Mouse (Mus musculus) neural tube, embryonic 14.5 days (tissue): ENCODE measurements around the gene Plekho1. TPM values are rescaled to one million over a fixed set of nuclear protein-coding genes. Genes with fewer than 3 reads are reported as not detected.
"Not testable (repeated sequence)": the region's sequence is repeated elsewhere in the genome, so short reads cannot be mapped to it uniquely, and the experiment has no call there.

Experiments used
- ATAC-seq: fragments of 200-750 bp; cut with Nextera tagmentation; 2 replicates; pipeline ENCODE4 v1.8.0; 2017; ENCODE audit warnings: low read depth, mild to moderate bottlenecking, moderate TSS enrichment, moderate library complexity
- H3K27ac ChIP-seq: fragments of 300-500 bp; sonication (generic); 2 replicates; pipeline ENCODE4 v1.5.1; 2014; ENCODE audit warnings: low read depth, mild to moderate bottlenecking, control low read depth, low read length, moderate library complexity, mixed read lengths
- H3K27me3 ChIP-seq: fragments of 300-500 bp; sonication (generic); 2 replicates; pipeline ENCODE4 v1.6.1; 2014; ENCODE audit warnings: low read length; ENCODE audit not compliant: control insufficient read depth, insufficient read depth
- H3K36me3 ChIP-seq: fragments of 300-500 bp; sonication (generic); 2 replicates; pipeline ENCODE4 v1.6.1; 2014; ENCODE audit warnings: low read length, mixed read lengths; ENCODE audit not compliant: control insufficient read depth, insufficient read depth
- H3K4me1 ChIP-seq: fragments of 300-500 bp; sonication (generic); 2 replicates; pipeline ENCODE4 v1.6.1; 2014; ENCODE audit warnings: low read length; ENCODE audit not compliant: control insufficient read depth, insufficient read depth
- H3K4me2 ChIP-seq: fragments of 300-500 bp; sonication (generic); 2 replicates; pipeline ENCODE4 v1.6.1; 2014; ENCODE audit warnings: mild to moderate bottlenecking, low read depth, low read length, control low read depth
- H3K4me3 ChIP-seq: fragments of 300-500 bp; sonication (generic); 2 replicates; pipeline ENCODE4 v1.5.1; 2014; ENCODE audit warnings: low read depth, low read length, control low read depth, mixed read lengths
- H3K9ac ChIP-seq: fragments of 300-500 bp; sonication (generic); replicated peaks from 2 replicates; pipeline ENCODE4 v1.6.1; 2014; ENCODE audit warnings: low read depth, mild to moderate bottlenecking, control low read depth, low read length, mixed read lengths
- H3K9me3 ChIP-seq: fragments of 300-500 bp; sonication (generic); 2 replicates; pipeline ENCODE4 v1.6.1; 2016; ENCODE audit warnings: low read length; ENCODE audit not compliant: control insufficient read depth
- WGBS: fragments of 180-500 bp; shearing (Covaris S2); extraction: QIAGEN DNeasy Blood & Tissue Kit; methylation state at CpG from one replicate; pipeline ENCODE4 v1.1.7; 2014; 5-methylcytosine and 5-hydroxymethylcytosine counted together
- polyA plus RNA-seq: library from polyadenylated mRNA; unstranded; fragments of >200 nt; fragmentation: Nextera tagmentation; extraction: Ambion mirVana; gene quantifications from 2 replicates; pipeline ENCODE4 v1.2.1, GENCODE M21; 2014

The Plekho1 gene
- 45.5 and 49.2 TPM in 2 replicates for polyA plus RNA-seq

DNA sequence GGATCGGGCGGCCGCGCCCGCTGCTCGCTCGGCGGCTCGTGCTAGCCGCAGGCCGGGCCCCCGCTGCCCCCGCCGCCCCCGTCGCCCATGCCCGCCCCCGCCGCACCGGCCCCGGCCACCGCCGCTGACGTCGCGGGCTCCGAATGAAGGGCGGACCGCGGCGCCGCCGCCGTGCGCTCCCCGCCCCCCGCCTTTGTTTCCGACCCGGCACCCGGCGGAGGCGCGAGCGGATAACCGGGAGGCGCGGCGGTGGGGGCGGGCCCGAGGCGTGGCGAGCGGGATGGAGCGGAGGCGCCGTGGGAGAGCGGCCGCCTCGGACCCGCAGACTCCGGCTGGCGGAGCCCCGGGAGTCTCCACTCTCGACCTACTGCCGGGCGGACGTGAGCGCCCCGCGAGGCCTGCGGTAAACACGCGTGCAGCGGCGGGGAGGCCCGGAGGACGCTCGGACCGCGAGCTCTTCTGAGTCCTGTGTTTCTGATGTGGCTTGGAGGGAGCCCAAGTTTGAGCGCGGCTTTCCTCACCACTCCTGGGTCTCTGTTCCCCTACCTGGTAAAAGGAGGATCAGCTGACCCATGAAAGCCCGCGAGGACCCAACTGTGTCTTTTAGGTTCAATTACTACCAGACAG is at the start of gene Plekho1:
Gene Plekho1 (minus strand): TSS at position 200 of the 627 bp plus-strand sequence.
- peak; percentile 68 for ATAC-seq
- Histone ChIP-seq H3K4me2 (peak within 1 kb of the TSS; percentile 96), H3K27ac (peak within 1 kb of the TSS; percentile 99), H3K4me3 (peak within 1 kb of the TSS; percentile 83), H3K27me3 (no peaks in the 10 kb centered on the region), H3K36me3 (peaks cover 11% of the 10 kb centered on the region), H3K9me3 (no peaks in the 10 kb centered on the region), H3K9ac (peak within 1 kb of the TSS; percentile 98), H3K4me1 (peaks cover 35% of the 10 kb centered on the region)
- WGBS = 1% methylated on average over 68 of the region's 84 CpGs

DNA sequence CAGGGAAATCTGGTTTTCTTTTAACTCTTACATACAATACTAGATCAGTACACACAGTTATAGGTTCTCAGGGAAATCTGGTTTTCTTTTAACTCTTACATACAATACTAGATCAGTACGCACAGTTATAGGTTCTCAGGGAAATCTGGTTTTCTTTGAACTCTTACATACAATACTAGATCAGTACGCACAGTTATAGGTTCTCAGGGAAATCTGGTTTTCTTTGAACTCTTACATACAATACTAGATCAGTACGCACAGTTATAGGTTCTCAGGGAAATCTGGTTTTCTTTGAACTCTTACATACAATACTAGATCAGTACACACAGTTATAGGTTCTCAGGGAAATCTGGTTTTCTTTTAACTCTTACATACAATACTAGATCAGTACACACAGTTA is 48.8 kb upstream of the Plekho1 start:
- not testable (repeated sequence) for H3K9ac ChIP-seq, H3K27me3 ChIP-seq, H3K27ac ChIP-seq, H3K9me3 ChIP-seq, ATAC-seq, H3K4me3 ChIP-seq, H3K4me2 ChIP-seq, H3K4me1 ChIP-seq
- peaks cover 24% of the 10 kb centered on the region for H3K36me3 ChIP-seq
- 87% methylated on average over 3 of the region's 3 CpGs for WGBS

DNA sequence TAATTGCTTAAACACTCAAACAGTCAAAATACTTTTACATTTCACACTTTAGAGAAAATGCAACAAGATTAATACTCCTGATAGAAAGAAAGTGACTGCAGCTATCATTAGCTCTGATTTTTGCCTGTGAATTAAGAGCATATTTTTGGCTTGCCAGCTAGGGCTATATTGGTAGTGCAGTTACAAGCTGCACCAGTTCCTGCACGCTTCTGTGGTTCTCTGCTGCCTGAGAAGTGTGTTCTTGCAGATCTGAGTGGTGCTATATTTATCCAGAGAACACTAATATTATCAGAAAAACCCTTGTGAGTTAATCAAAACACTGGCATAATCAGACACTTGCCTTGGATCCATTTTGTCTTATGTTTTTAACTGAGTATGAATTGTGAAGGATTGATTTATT is 47.3 kb upstream of the Plekho1 start:
- H3K4me1 ChIP-seq = no peaks in the 10 kb centered on the region
- no peak overlapping the region for H3K27ac ChIP-seq
- H3K27me3 ChIP-seq = no peaks in the 10 kb centered on the region
- H3K9ac ChIP-seq = no peak overlapping the region
- H3K4me3 ChIP-seq = no peak overlapping the region
- no peaks in the 10 kb centered on the region for H3K9me3 ChIP-seq
- no peak overlapping the region for H3K4me2 ChIP-seq
- 95% methylated on average over 1 of the region's 1 CpGs for WGBS
- no peak for ATAC-seq
- peaks cover 21% of the 10 kb centered on the region for H3K36me3 ChIP-seq

DNA sequence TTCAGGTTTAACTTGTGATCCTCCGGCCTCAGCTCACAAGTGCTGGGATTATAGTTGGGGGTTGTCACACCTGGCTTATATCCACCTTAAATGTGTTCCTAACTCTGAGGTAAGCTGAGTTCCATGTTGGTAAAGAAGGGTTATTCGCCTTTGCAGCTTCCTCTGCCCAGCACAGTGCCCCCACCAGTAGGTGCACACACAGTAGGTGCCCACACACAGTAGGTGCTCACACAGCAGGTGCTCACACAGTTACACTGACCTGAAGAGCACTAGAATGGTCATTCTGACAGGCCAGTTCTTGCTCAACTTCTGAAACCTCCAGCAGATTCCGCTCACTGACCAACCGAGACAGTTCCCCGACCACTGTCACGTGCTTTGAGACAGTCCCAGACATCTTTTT is 45.3 kb upstream of the Plekho1 start:
- Histone ChIP-seq H3K4me2 (no peak overlapping the region), H3K9me3 (no peaks in the 10 kb centered on the region), H3K27me3 (no peaks in the 10 kb centered on the region), H3K9ac (no peak overlapping the region), H3K27ac (no peak overlapping the region), H3K4me3 (no peak overlapping the region), H3K36me3 (peaks cover 17% of the 10 kb centered on the region), H3K4me1 (no peaks in the 10 kb centered on the region)
- 97% methylated on average over 6 of the region's 6 CpGs for WGBS
- no peak for ATAC-seq

DNA sequence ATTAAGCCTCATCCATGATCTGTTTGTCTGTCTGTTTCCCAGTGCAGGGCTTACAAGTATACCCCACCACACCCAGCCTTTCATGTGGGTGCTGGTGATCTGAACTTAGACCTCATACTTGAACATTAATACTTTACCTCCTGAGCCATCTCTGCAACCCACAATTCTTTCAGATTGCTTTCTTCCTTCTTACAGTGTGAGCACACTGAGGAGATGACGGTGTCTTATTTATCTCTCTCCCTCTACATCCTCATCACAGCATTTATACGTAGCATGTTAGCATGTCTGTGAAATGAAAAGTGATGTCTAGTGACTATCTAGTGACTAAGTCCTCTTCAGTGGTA is 44.8 kb upstream of the Plekho1 start:
- no peak overlapping the region for H3K9ac ChIP-seq
- H3K4me1 ChIP-seq = no peaks in the 10 kb centered on the region
- ATAC-seq = no peak
- H3K27ac ChIP-seq = no peak overlapping the region
- H3K9me3 ChIP-seq = no peaks in the 10 kb centered on the region
- no peak overlapping the region for H3K4me3 ChIP-seq
- H3K4me2 ChIP-seq = no peak overlapping the region
- H3K27me3 ChIP-seq = no peaks in the 10 kb centered on the region
- H3K36me3 ChIP-seq = peaks cover 12% of the 10 kb centered on the region
- WGBS = 98% methylated on average over 2 of the region's 2 CpGs

DNA sequence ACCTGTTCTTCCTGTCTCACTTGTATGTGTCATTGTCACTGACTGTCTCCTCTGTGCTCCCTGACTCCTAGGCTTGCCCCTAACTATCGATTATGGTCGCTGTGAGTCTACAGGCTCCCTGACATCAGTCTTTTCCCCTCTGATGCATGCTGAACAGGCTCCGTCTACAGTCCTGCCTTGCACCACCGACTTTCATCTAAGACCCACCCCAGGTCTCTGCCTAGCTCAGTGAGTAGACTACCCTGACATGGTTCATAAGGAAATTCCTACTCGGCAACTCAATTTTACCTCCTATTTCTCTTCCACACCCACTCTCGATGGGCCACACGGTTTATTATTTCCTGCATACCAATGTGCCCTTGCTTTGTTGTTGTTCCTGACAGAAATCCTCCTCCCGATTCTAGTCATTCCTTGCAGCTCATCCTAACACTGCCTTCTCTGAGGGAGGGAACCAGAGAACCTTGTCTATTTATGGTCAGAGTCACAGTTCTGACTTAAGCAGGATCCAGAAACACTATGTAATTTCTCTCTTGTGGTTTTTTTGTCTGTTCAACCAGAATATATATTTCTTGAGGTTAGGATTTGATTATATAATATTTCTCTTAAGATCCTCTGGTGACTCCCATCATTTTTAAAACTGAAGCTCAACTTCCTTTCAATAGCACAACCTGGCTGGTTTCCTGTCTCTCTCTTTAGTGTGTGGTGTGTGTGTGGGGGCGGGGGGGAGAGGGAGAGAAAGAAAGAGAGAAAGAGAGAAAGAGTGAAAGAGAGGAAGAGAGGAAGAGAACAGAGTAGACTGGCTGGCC is 44.3 kb upstream of the Plekho1 start:
- no peaks in the 10 kb centered on the region for H3K27me3 ChIP-seq
- no peak overlapping the region for H3K27ac ChIP-seq
- no peak overlapping the region for H3K4me2 ChIP-seq
- H3K9me3 ChIP-seq = no peaks in the 10 kb centered on the region
- no peak for ATAC-seq
- no peak overlapping the region for H3K9ac ChIP-seq
- H3K36me3 ChIP-seq = peaks cover 6% of the 10 kb centered on the region; the same call in 1 of the 2 replicates
- no peaks in the 10 kb centered on the region for H3K4me1 ChIP-seq
- WGBS = 80% methylated on average over 9 of the region's 9 CpGs
- H3K4me3 ChIP-seq = no peak overlapping the region

DNA sequence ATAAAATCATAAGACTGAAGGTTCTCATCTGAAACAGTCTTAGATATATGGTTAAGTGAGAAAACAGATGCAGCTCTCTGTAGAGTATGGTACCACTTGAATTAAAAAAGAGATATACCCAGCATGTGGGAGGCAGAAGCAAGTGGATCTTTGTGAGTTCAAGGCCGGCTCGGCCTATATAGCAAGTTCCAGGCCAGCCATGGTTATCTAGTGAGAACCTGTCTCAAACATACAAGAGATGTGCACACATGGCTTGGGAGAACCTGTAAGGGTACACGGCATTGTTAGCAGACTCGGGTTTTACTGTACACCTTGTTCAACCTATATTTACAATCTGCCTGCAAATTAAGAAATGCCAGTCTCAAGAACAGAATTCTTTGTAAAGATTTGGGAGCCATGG is 43.0 kb upstream of the Plekho1 start:
- 0 out of 2 replicates have a peak, but pooled peaks cover 5% of the 10 kb centered on the region for H3K36me3 ChIP-seq
- no peaks in the 10 kb centered on the region for H3K9me3 ChIP-seq
- H3K4me2 ChIP-seq = no peak overlapping the region
- WGBS = 97% methylated on average over 4 of the region's 4 CpGs
- ATAC-seq = no peak
- no peaks in the 10 kb centered on the region for H3K4me1 ChIP-seq
- no peaks in the 10 kb centered on the region for H3K27me3 ChIP-seq
- no peak overlapping the region for H3K27ac ChIP-seq
- no peak overlapping the region for H3K9ac ChIP-seq
- H3K4me3 ChIP-seq = no peak overlapping the region

DNA sequence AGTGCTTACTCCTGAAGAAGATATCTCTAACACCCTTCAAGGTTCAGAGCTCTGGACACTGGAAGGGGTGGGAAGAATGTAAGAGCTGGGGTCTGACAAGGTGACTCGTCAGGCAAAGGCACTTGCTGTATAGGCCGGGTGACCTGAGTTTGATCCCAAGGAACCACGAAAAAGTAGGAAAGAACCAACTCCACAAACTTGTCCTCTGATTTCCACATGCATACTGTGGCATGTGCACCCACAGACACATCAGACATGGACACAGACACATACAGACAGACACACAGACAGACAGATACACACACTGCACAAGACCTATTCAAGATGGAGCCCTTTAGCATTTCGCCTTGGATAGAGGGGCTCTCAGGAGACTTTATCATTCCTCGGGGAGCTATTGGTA is 42.4 kb upstream of the Plekho1 start:
- Histone ChIP-seq H3K4me1 (no peaks in the 10 kb centered on the region), H3K9me3 (no peaks in the 10 kb centered on the region), H3K4me2 (no peak overlapping the region), H3K27ac (no peak overlapping the region), H3K4me3 (no peak overlapping the region), H3K9ac (no peak overlapping the region), H3K36me3 (0 out of 2 replicates have a peak, but pooled peaks cover 5% of the 10 kb centered on the region), H3K27me3 (no peaks in the 10 kb centered on the region)
- ATAC-seq = no peak
- WGBS = 84% methylated on average over 5 of the region's 5 CpGs

DNA sequence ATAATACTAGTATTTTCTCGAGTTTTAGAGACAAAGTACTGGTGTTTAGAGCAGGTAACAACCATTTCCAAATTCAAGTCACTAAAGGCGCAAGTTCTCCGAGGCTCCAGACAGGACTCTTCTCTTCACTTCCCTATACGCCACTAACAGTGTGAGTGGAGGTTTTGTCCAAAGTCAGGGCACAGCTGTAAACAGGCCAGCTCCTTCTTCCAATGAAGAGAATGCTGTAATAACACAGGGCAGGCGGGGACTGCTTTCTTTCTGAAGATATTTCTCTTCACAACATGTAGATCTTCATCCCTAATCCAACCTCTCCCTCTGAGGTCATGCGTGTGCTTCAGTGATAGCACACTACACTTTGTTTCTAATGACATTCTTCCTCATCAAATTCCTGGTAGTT is 41.0 kb upstream of the Plekho1 start:
- H3K9ac ChIP-seq = no peak overlapping the region
- H3K4me2 ChIP-seq = no peak overlapping the region
- no peak for ATAC-seq
- no peaks in the 10 kb centered on the region for H3K4me1 ChIP-seq
- no peaks in the 10 kb centered on the region for H3K27me3 ChIP-seq
- peaks cover 6% of the 10 kb centered on the region; the same call in 1 of the 2 replicates for H3K36me3 ChIP-seq
- no peaks in the 10 kb centered on the region for H3K9me3 ChIP-seq
- H3K4me3 ChIP-seq = no peak overlapping the region
- H3K27ac ChIP-seq = no peak overlapping the region
- 94% methylated on average over 6 of the region's 6 CpGs for WGBS
